Mouse (Mus musculus): ENCODE measurements around the gene Cd109. TPM values are rescaled to one million over a fixed set of nuclear protein-coding genes. Genes with fewer than 3 reads are reported as not detected.

The Cd109 gene
- polyA plus RNA-seq (2021; fragmentation: Nextera tagmentation) = 0.14 and 0.23 TPM in 2 replicates
- long read RNA-seq, experiment 1, partial matches to known transcripts = 1 of 1 reads
- long read RNA-seq, experiment 1, other reads (novel, unspliced or antisense) = 0 of 1 reads
- long read RNA-seq, experiment 2, partial matches to known transcripts = 2 of 2 reads
- long read RNA-seq, experiment 2, other reads (novel, unspliced or antisense) = 0 of 2 reads

DNA sequence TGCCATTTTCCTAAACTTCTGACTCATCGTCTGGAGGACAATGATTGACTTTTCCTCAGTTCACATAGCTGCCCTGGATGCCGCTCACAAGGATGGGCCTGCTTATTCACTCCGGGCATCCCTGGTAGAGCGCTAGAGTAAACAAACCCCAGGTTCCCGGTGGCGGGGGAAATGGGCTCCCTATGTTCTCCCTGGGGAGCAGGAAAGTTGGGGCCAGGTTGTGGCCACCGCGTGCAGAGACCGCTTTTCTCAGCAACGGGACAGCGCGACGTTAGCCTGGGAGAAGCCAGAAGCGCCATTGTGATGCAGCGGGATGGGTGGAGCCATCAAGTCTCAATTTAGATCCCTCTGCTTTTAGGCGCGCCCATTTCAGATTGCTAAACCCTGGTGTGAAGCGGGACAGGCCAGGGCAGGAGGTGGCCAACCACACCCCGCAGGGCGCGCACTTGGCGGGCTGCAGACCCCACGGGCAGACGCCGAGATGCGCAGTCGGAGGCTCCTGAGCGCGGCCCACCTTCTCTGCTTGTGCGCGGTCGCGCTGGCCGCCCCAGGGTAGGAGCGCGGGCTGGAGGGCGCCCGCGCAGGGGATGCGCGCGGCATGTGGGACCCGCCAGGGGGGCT is at the start of gene Cd109:
TSS of gene Cd109 (plus strand) at position 146 of the 621 bp plus-strand sequence.

DNA sequence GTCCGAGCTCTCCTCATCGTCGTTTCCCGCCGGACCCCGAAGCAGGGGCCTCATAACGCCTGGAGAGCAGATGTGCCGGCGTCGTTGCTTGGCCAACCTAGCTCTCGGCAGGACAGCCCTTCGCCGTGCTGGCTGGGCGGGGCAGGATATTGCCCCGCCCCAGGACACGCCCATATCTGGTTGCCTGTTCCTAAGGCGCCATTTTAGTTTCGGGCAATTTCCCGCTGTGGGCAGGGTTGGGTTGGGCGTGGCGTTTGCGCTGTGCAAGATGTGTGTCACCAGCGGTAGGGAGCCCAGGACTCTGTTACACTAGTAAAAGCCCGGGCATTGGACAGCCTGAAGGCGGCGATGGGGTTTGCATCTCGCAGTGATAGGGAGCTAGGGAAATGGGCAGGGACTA is 27.4 kb upstream of the Cd109 start, which contains the start of gene Slc17a5:
TSS of gene Slc17a5 (minus strand) at position 128 of the 400 bp plus-strand sequence.

Other genes with a start within 250 kb of the Cd109 start
- not detected in 2 replicates for gene Dppa5a, start 247.4 kb upstream of the Cd109 start, polyA plus RNA-seq (2021; fragmentation: Nextera tagmentation)
- not detected in 2 replicates for gene Ooep, start 236.8 kb upstream of the Cd109 start, polyA plus RNA-seq (2021; fragmentation: Nextera tagmentation)
- gene Ddx43, start 219.8 kb upstream of the Cd109 start, polyA plus RNA-seq (2021; fragmentation: Nextera tagmentation) = 0.06 TPM in 1 of 2 replicates, not detected in the other
- gene Cgas, start 172.3 kb upstream of the Cd109 start, polyA plus RNA-seq (2021; fragmentation: Nextera tagmentation) = 0.25 and 0.32 TPM in 2 replicates
- gene Mto1, start 167.3 kb upstream of the Cd109 start, polyA plus RNA-seq (2021; fragmentation: Nextera tagmentation) = 19.6 and 25.4 TPM in 2 replicates
- 1.0 and 1.3 TPM in 2 replicates for gene Gm17324, start 166.8 kb upstream of the Cd109 start, polyA plus RNA-seq (2021; fragmentation: Nextera tagmentation)
- 1,241 and 1,476 TPM in 2 replicates for gene Eef1a1, start 126.4 kb upstream of the Cd109 start, polyA plus RNA-seq (2021; fragmentation: Nextera tagmentation)
- gene Slc17a5, start 27.5 kb upstream of the Cd109 start, polyA plus RNA-seq (2021; fragmentation: Nextera tagmentation) = 12.6 and 16.3 TPM in 2 replicates

Data from left cerebral cortex, adult 6 months (tissue).